Mouse (Mus musculus): Measurements from ENCODE around the gene Lin7a. TPM values are rescaled to one million over a fixed set of nuclear protein-coding genes. Genes with fewer than 3 reads are reported as not detected.

The Lin7a gene
- polyA plus RNA-seq, 1 experiment from 2014 or later: 16.8 TPM

GRCm38 (mm10) chr10:107256451-107256960 lies 15.0 kb upstream of the Lin7a start:
- 82% methylated on average over 5 of the region's 5 CpGs for WGBS
- H3K9me3 ChIP-seq: no peaks in the 10 kb centered on the region
- no peak overlapping the region for H3K27ac ChIP-seq (replicated peaks)
- H3K9ac ChIP-seq (replicated peaks): no peak overlapping the region
- no peaks in the 10 kb centered on the region for H3K36me3 ChIP-seq
- ATAC-seq (replicated peaks): no peak
- no peak overlapping the region for H3K4me3 ChIP-seq
- H3K27me3 ChIP-seq: no peaks in the 10 kb centered on the region
- no peak overlapping the region for H3K4me2 ChIP-seq (replicated peaks)
- H3K4me1 ChIP-seq: no peaks in the 10 kb centered on the region

GRCm38 (mm10) chr10:107260428-107260827 lies 11.1 kb upstream of the Lin7a start:
- no peak for ATAC-seq (replicated peaks)
- Histone ChIP-seq H3K4me3 (no peak overlapping the region), H3K9me3 (no peaks in the 10 kb centered on the region), H3K4me1 (no peaks in the 10 kb centered on the region), H3K27me3 (no peaks in the 10 kb centered on the region), H3K4me2 (replicated peaks) (no peak overlapping the region), H3K9ac (replicated peaks) (no peak overlapping the region), H3K36me3 (no peaks in the 10 kb centered on the region), H3K27ac (replicated peaks) (no peak overlapping the region)
- WGBS: 93% methylated on average over 2 of the region's 2 CpGs

GRCm38 (mm10) chr10:107272131-107272803 lies 781 bp downstream of the Lin7a start:
- H3K27me3 ChIP-seq: 0 out of 2 replicates have a peak, but pooled peaks cover 4% of the 10 kb centered on the region
- peaks cover 13% of the 10 kb centered on the region; the same call in 1 of the 2 replicates for H3K4me1 ChIP-seq
- ATAC-seq (replicated peaks): peak; percentile 79
- H3K9ac ChIP-seq (replicated peaks): peak overlapping the region; percentile 72
- H3K27ac ChIP-seq (replicated peaks): peak overlapping the region; percentile 73
- peak overlapping the region; percentile 80 for H3K4me3 ChIP-seq
- under 1% methylated on average over 41 of the region's 41 CpGs for WGBS
- H3K4me2 ChIP-seq (replicated peaks): peak overlapping the region; percentile 83
- no peaks in the 10 kb centered on the region for H3K36me3 ChIP-seq
- H3K9me3 ChIP-seq: no peaks in the 10 kb centered on the region

DNA sequence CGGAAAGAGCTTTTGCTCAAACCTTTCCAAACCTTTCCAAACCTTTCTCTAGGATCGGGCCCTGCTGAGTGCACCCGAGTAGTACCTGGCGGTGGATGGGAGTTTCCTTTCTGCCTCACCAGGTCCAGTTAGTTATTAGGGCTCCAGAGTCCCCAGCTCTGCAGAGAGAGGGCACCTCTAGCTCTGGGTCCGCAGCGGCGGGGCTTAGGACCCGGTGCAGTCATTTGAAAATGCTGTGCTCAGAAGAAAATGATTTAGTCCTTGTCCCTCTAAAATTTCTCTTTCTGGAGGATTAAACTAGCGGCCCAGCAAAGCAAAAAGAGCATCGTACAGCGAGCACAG lies 1.3 kb downstream of the Lin7a start:
- Histone ChIP-seq H3K9me3 (no peaks in the 10 kb centered on the region), H3K27me3 (0 out of 2 replicates have a peak, but pooled peaks cover 4% of the 10 kb centered on the region), H3K4me2 (replicated peaks) (peak overlapping the region; percentile 83), H3K9ac (replicated peaks) (peak overlapping the region; percentile 72), H3K4me1 (peaks cover 13% of the 10 kb centered on the region; the same call in 1 of the 2 replicates), H3K4me3 (peak overlapping the region; percentile 80), H3K27ac (replicated peaks) (no peak overlapping the region; the same call in 1 of the 2 replicates), H3K36me3 (no peaks in the 10 kb centered on the region)
- ATAC-seq (replicated peaks): peak; percentile 51
- 6% methylated on average over 11 of the region's 11 CpGs for WGBS

DNA sequence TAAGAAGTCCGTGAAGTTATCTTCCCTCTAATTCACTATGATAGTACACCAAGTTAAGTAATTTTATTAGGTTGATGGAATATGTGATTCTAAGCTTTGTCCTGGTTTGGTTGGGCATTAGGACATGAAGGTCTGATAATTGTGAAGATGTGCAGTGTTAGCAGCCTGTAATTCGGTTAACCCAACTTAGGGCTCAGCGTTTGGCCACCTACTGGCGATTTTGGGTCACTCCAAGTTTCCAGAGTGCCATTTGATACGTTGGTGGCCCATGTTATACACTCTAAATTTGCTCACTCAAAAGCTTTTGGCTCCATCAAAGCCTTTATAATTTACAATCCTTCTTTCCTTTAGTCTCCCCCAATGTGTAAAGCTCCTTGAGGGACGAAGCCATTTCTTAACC lies 2.4 kb downstream of the Lin7a start:
- Histone ChIP-seq H3K36me3 (no peaks in the 10 kb centered on the region), H3K9ac (replicated peaks) (no peak overlapping the region), H3K27me3 (0 out of 2 replicates have a peak, but pooled peaks cover 4% of the 10 kb centered on the region), H3K4me3 (no peak overlapping the region), H3K27ac (replicated peaks) (no peak overlapping the region), H3K4me1 (peaks cover 13% of the 10 kb centered on the region; the same call in 1 of the 2 replicates), H3K9me3 (no peaks in the 10 kb centered on the region), H3K4me2 (replicated peaks) (no peak overlapping the region)
- ATAC-seq (replicated peaks): no peak
- WGBS: 47% methylated on average over 6 of the region's 6 CpGs

DNA sequence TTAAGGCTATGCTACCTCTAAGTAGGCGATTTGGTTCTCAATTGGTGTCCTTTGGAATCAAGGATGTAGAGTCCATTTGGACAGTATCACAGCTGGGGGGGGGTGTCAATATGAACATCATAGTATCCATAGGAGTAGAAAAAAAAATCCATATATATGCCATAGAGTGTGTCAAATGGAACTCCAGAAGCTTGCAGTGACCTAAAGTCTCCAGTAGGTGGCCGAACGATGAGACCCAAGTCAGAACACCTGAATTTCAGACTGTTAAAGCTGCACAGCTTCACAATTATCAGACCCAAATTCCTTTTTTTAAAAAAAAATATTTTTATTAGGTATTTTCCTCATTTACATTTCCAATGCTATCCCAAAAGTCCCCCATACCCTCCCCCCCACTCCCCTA lies 3.3 kb downstream of the Lin7a start:
- ATAC-seq (replicated peaks): no peak
- Histone ChIP-seq H3K4me3 (no peak overlapping the region), H3K27me3 (0 out of 2 replicates have a peak, but pooled peaks cover 4% of the 10 kb centered on the region), H3K27ac (replicated peaks) (no peak overlapping the region), H3K9me3 (no peaks in the 10 kb centered on the region), H3K4me1 (peaks cover 13% of the 10 kb centered on the region; the same call in 1 of the 2 replicates), H3K4me2 (replicated peaks) (no peak overlapping the region), H3K9ac (replicated peaks) (no peak overlapping the region), H3K36me3 (no peaks in the 10 kb centered on the region)
- 64% methylated on average over 3 of the region's 3 CpGs for WGBS

GRCm38 (mm10) chr10:107276647-107277046 lies 5.2 kb downstream of the Lin7a start:
- Histone ChIP-seq H3K4me1 (peaks cover 7% of the 10 kb centered on the region; the same call in 1 of the 2 replicates), H3K4me3 (no peak overlapping the region), H3K4me2 (replicated peaks) (no peak overlapping the region), H3K36me3 (no peaks in the 10 kb centered on the region), H3K27me3 (0 out of 2 replicates have a peak, but pooled peaks cover 4% of the 10 kb centered on the region), H3K9me3 (no peaks in the 10 kb centered on the region), H3K27ac (replicated peaks) (no peak overlapping the region), H3K9ac (replicated peaks) (no peak overlapping the region)
- WGBS: 99% methylated on average over 2 of the region's 2 CpGs
- no peak for ATAC-seq (replicated peaks)

GRCm38 (mm10) chr10:107293934-107294664 lies 22.6 kb downstream of the Lin7a start:
- no peak overlapping the region for H3K27ac ChIP-seq (replicated peaks)
- ATAC-seq (replicated peaks): no peak
- H3K36me3 ChIP-seq: no peaks in the 10 kb centered on the region
- no peaks in the 10 kb centered on the region for H3K9me3 ChIP-seq
- H3K27me3 ChIP-seq: no peaks in the 10 kb centered on the region
- H3K4me1 ChIP-seq: no peaks in the 10 kb centered on the region
- H3K4me2 ChIP-seq (replicated peaks): no peak overlapping the region
- H3K4me3 ChIP-seq: no peak overlapping the region
- H3K9ac ChIP-seq (replicated peaks): no peak overlapping the region
- WGBS: 68% methylated on average over 7 of the region's 7 CpGs

- no peak for ATAC-seq (replicated peaks)
- 91% methylated on average over 2 of the region's 2 CpGs for WGBS
Measured at GRCm38 (mm10) chr10:107300587-107301248, 29.2 kb downstream of the Lin7a start.

DNA sequence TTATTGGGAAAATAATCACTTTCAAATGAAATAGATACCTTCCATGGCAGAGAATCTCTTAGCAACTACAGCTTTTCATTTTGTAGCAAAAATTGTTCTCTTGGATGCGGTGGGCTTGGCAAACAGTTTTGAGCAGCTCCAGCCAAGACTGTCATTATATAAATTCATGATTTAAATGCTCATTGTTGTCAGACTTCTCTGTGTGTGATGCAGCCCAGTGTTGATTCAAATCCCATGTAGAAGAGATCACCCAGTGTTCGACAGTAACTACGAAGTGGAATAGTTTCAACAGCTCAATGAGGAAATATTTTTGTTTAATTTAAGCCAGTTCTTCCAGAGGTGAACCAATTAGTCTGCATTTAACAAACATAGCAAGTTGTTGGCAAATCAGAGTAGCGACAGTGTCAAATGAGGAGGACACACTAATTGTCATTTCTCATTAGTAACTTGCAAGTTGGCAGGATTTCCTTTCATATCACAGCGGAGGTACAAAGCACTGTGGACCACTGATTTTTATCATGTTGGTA lies 39.5 kb downstream of the Lin7a start:
- Histone ChIP-seq H3K27ac (replicated peaks) (no peak overlapping the region), H3K4me1 (no peaks in the 10 kb centered on the region), H3K4me2 (replicated peaks) (no peak overlapping the region), H3K4me3 (no peak overlapping the region), H3K9me3 (no peaks in the 10 kb centered on the region), H3K27me3 (no peaks in the 10 kb centered on the region), H3K36me3 (no peaks in the 10 kb centered on the region), H3K9ac (replicated peaks) (no peak overlapping the region)
- WGBS: 44% methylated on average over 5 of the region's 5 CpGs
- no peak for ATAC-seq (replicated peaks)

More at GRCm38 (mm10) chr10:107300587-107301248, 29.2 kb downstream of the Lin7a start:
- Histone ChIP-seq H3K9me3 (no peaks in the 10 kb centered on the region), H3K4me2 (replicated peaks) (no peak overlapping the region), H3K27ac (replicated peaks) (no peak overlapping the region), H3K36me3 (no peaks in the 10 kb centered on the region), H3K9ac (replicated peaks) (no peak overlapping the region), H3K27me3 (no peaks in the 10 kb centered on the region), H3K4me1 (no peaks in the 10 kb centered on the region), H3K4me3 (no peak overlapping the region)

- WGBS: 93% methylated on average over 4 of the region's 4 CpGs
- no peak for ATAC-seq (replicated peaks)
- H3K4me1 ChIP-seq: no peaks in the 10 kb centered on the region
Measured at GRCm38 (mm10) chr10:107312609-107313008, 41.1 kb downstream of the Lin7a start.

GRCm38 (mm10) chr10:107313395-107313794 lies 41.9 kb downstream of the Lin7a start:
- H3K4me3 ChIP-seq: no peak overlapping the region
- no peaks in the 10 kb centered on the region for H3K9me3 ChIP-seq
- no peak overlapping the region for H3K9ac ChIP-seq (replicated peaks)
- no peak overlapping the region for H3K4me2 ChIP-seq (replicated peaks)
- H3K4me1 ChIP-seq: no peaks in the 10 kb centered on the region
- no peak for ATAC-seq (replicated peaks)
- H3K27me3 ChIP-seq: no peaks in the 10 kb centered on the region
- 63% methylated on average over 3 of the region's 3 CpGs for WGBS
- no peaks in the 10 kb centered on the region for H3K36me3 ChIP-seq
- H3K27ac ChIP-seq (replicated peaks): no peak overlapping the region

More at GRCm38 (mm10) chr10:107312609-107313008, 41.1 kb downstream of the Lin7a start:
- Histone ChIP-seq H3K4me3 (no peak overlapping the region), H3K9ac (replicated peaks) (no peak overlapping the region), H3K27me3 (no peaks in the 10 kb centered on the region), H3K27ac (replicated peaks) (no peak overlapping the region), H3K4me2 (replicated peaks) (no peak overlapping the region), H3K9me3 (no peaks in the 10 kb centered on the region), H3K36me3 (no peaks in the 10 kb centered on the region)

Measured in forebrain, embryonic 15.5 days (tissue).